ENCODE assay signal across 9 mouse cellular contexts in the genomic region with DNA sequence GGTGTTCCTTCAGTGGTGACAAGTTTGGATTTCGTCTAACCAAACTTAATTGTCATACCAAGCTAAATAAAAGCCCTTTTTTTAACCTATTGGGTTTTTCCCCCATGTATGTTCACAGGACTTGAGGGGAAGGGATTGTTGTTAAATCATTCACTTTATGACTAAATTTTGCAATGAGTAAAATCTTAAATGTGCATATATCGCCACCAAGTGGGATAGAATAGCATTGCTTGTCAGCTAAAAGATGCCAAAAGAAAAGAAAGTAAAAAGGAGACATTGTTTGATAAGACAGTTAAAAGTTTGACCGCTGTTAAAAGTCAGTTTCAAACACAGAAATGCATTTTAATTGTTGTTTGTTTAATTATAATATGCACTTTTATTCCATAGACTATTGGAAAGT.
DNase-seq lines count a peak whose midpoint lies in the region; ATAC-seq and TF ChIP-seq lines count a peak whose summit lies in the region.
"Had no signal": no experiment of that assay in that cellular context is flagged by ENCODE, and none has a peak within 500 bp of the region (broad histone marks: within the 10 kb centered on the region; RNA-seq: fewer than 3 reads in every experiment).

No protein-coding gene starts in this region.

- H3K27me3 ChIP-seq in limb, embryonic 14.5 days (ENCODE audit: control insufficient read depth, insufficient read depth, low read length), result no peaks in the 10 kb centered on the region
- no peaks in the 10 kb centered on the region for H3K27me3 ChIP-seq in limb, embryonic 10.5 days (ENCODE audit: low read depth, poor library complexity, severe bottlenecking)
- H3K27me3 ChIP-seq in hindbrain, embryonic 10.5 days (ENCODE audit: insufficient read depth, poor library complexity, severe bottlenecking), result no peaks in the 10 kb centered on the region
- H3K27me3 ChIP-seq: limb, embryonic 13.5 days had no signal

- H3K4me1 ChIP-seq in limb, embryonic 14.5 days (ENCODE audit: control insufficient read depth, insufficient read depth, low read length), result no peaks in the 10 kb centered on the region
- H3K4me1 ChIP-seq in limb, embryonic 10.5 days, result no peaks in the 10 kb centered on the region
- H3K4me1 ChIP-seq in hindbrain, embryonic 10.5 days (replicated peaks), result no peaks in the 10 kb centered on the region
- H3K4me1 ChIP-seq: limb, embryonic 13.5 days had no signal

- H3K36me3 ChIP-seq in limb, embryonic 14.5 days (ENCODE audit: control insufficient read depth, insufficient read depth, low read length), result peaks cover 11% of the 10 kb centered on the region
- H3K36me3 ChIP-seq in limb, embryonic 10.5 days, result peaks cover 16% of the 10 kb centered on the region
- H3K36me3 ChIP-seq in hindbrain, embryonic 10.5 days, result peaks cover 31% of the 10 kb centered on the region

- DNase-seq in gastrocnemius, adult 18-20 months (ENCODE audit: low spot score), result peak; percentile 22
- no peak for DNase-seq in gastrocnemius, adult 8-10 months (ENCODE audit: low spot score in 2 of 2)
- DNase-seq in limb, embryonic 14.5 days (ENCODE audit: low spot score), result peak; percentile 25
- DNase-seq in limb, embryonic 10.5 days (ENCODE audit: low spot score), result no peak
- DNase-seq in Muller cell, postnatal 12 days (ENCODE audit: inconsistent ontology term), result peak; percentile 26
- peak; percentile 60 for DNase-seq in naive thymus-derived CD4-positive, alpha-beta T cell, adult 2 months (ENCODE audit: low read depth)
- no peak for DNase-seq in right cerebral cortex, postnatal 4 days
- no peak for DNase-seq in hindbrain, embryonic 10.5 days (ENCODE audit: low spot score)

- no peak overlapping the region for H3K27ac ChIP-seq in limb, embryonic 14.5 days (replicated peaks; ENCODE audit: low read depth, low read length)
- no peak overlapping the region for H3K27ac ChIP-seq in limb, embryonic 10.5 days
- no peak overlapping the region for H3K27ac ChIP-seq in hindbrain, embryonic 10.5 days
- H3K27ac ChIP-seq: limb, embryonic 13.5 days had no signal

- H3K9me3 ChIP-seq in limb, embryonic 14.5 days (ENCODE audit: control insufficient read depth, low read length), result no peaks in the 10 kb centered on the region
- no peaks in the 10 kb centered on the region for H3K9me3 ChIP-seq in limb, embryonic 10.5 days (replicated peaks)
- H3K9me3 ChIP-seq in hindbrain, embryonic 10.5 days, result no peaks in the 10 kb centered on the region
- H3K9me3 ChIP-seq: limb, embryonic 13.5 days had no signal

- H3K9ac ChIP-seq in limb, embryonic 14.5 days (ENCODE audit: low read depth, low read length, severe bottlenecking), result no peak overlapping the region
- H3K9ac ChIP-seq: limb, embryonic 13.5 days had no signal

- H3K4me3 ChIP-seq in limb, embryonic 14.5 days (replicated peaks; ENCODE audit: low read length), result no peak overlapping the region
- H3K4me3 ChIP-seq in limb, embryonic 10.5 days, result no peak overlapping the region
- no peak overlapping the region for H3K4me3 ChIP-seq in hindbrain, embryonic 10.5 days
- H3K4me3 ChIP-seq: limb, embryonic 13.5 days had no signal

- H3K4me2 ChIP-seq in limb, embryonic 14.5 days (replicated peaks; ENCODE audit: low read depth, low read length, severe bottlenecking), result no peak overlapping the region
- H3K4me2 ChIP-seq: limb, embryonic 13.5 days had no signal

- TF ChIP-seq POLR2A in limb, embryonic 14.5 days (IDR thresholded peaks at IDR 0.05; ENCODE audit: borderline replicate concordance, extremely low read depth, insufficient read depth, insufficient read length), result no peak

- no peak for ATAC-seq in limb, embryonic 14.5 days (ENCODE audit: low FRiP score, low read depth)

- WGBS in limb, embryonic 14.5 days, result 69% methylated on average over 3 of the region's 3 CpGs
- WGBS in limb, embryonic 10.5 days, result 86% methylated on average over 3 of the region's 3 CpGs
- 81% methylated on average over 3 of the region's 3 CpGs for WGBS in hindbrain, embryonic 10.5 days

Comparison
In these comparisons a context has a peak if more than half of its experiments do, and no peak if none do; other contexts are left out.
1. DNase-seq: peak in gastrocnemius, adult 18-20 months (single experiment), limb, embryonic 14.5 days (single experiment), Muller cell, postnatal 12 days (single experiment) and naive thymus-derived CD4-positive, alpha-beta T cell, adult 2 months (single experiment); none in gastrocnemius, adult 8-10 months (0 of 2), limb, embryonic 10.5 days (single experiment), right cerebral cortex, postnatal 4 days (single experiment) and hindbrain, embryonic 10.5 days (single experiment).